Mouse (Mus musculus): ENCODE measurements at regions not wholly inside any gene's neighbourhood (a gene's known extent, or its start where the extent isn't known, plus 50 kb on each side); places are given as distances from the start of the nearest gene placed in this dataset.

DNA sequence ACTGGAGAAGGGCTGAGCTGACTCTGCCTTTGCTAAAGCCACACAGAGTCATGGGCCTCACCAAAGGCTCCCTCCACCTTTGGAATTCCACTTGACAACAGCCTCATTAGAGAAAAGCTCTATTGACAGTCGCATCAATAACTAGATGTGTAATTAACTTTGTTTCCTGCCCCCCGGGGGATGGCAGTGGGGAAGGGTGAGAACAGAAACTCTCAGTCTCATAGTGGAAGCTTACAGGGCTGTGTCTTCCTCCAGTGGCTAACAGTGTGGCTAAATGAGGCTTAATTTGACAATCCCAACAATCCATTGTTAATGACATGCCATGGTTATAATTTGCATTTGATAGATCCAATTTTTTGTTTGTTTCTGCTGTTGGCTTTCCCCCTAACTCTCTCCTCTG, 164.5 kb upstream of the Tox3 start:
- no peak for TF ChIP-seq CTCF (IDR thresholded peaks at IDR 0.05; ENCODE audit: low read depth, low read length)
- TF ChIP-seq GATA1 (IDR thresholded peaks at IDR 0.05; ENCODE audit: borderline replicate concordance, low read length): no peak
- no peak for TF ChIP-seq GATA2 (IDR thresholded peaks at IDR 0.05; ENCODE audit: borderline replicate concordance, low read depth, low read length)
